Mouse (Mus musculus): Measurements from ENCODE around the gene Zfp326. TPM values are rescaled to one million over a fixed set of nuclear protein-coding genes. Genes with fewer than 3 reads are reported as not detected.

Gene Zfp326
- total and polyA plus RNA-seq, 2 experiments from 2014 or later = 30.5 to 40.8 TPM

DNA sequence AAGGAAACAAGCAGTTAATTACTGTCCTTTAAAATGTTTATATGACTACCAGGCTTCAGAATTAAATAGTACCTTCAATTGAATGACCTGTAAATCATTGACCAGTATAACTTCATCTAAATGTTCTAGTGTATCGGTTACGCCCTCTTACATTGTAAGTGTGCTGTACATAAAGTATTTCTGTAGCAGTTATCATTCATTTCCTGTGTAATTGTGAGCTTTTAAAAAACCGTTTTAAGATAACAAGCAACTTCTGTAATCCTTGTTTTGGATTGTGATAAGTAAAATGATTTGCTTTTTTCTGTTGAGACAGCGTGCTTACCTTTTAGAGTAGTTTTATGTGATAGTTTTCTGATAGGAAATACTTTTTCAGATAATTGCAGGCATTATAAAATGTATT lies 11.0 kb downstream of the Zfp326 start:
- DNase-seq (ENCODE audit: low spot score) (no peak), ATAC-seq (ENCODE audit: low FRiP score) (no peak)
- Histone ChIP-seq H3K27ac (ENCODE audit: low read depth, low read length) (no peak overlapping the region), H3K36me3 (ENCODE audit: insufficient read depth, low read length) (peaks cover 3% of the 10 kb centered on the region; the same call in 1 of the 2 replicates), H3K9ac (replicated peaks; ENCODE audit: low read length, poor library complexity, severe bottlenecking) (no peak overlapping the region), H3K4me1 (ENCODE audit: insufficient read depth, low read length) (no peaks in the 10 kb centered on the region), H3K4me3 (ENCODE audit: low read depth, low read length) (no peak overlapping the region), H3K27me3 (ENCODE audit: insufficient read depth, low read length) (no peaks in the 10 kb centered on the region), H3K9me3 (ENCODE audit: low read length) (no peaks in the 10 kb centered on the region), H3K4me2 (ENCODE audit: low read depth, low read length, poor library complexity, severe bottlenecking) (no peak overlapping the region)
- WGBS = 97% methylated on average over 4 of the region's 4 CpGs
- no peak for TF ChIP-seq CTCF (IDR thresholded peaks at IDR 0.05)

DNA sequence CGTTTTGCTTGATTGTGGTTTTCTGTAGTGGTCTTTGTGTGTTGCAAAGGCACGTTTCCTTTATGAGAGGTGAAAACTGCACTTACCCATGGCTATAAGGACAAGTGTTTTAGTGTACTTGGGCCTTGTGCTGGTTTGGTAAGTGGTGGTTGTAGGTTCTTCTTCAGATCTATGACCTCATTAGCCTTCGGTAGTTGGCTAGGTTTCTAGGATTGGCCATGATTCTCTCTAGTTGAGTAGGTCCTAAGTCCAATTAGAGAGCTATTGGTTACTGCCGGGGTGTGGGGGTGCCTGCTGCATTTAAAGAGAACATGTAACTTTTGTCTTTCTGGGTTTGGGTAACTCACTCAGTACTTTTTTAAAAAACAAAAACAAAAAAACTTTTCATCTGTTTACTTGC lies 21.8 kb downstream of the Zfp326 start:
- WGBS = 96% methylated on average over 4 of the region's 4 CpGs

DNA sequence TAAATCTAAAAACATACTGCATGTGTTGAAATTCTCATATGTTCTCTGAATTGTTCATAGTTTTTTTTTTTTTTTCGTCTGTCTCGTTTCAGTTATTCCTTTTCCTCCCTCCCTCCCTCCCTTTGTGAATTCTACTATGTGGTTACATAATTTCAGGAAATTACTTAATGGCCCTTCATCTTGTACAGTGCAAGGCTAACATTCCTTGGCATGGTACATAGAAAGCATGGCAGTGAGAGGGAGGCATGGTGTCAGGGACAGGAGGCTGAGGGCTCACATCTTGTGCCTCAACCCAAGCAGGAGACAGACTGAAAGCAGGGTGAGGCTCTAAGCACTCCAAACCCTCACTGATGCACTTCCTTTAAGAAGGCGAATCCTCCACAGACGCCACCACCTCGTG lies 32.8 kb downstream of the Zfp326 start:
- no peaks in the 10 kb centered on the region for H3K27me3 ChIP-seq (ENCODE audit: insufficient read depth, low read length)
- H3K4me1 ChIP-seq (ENCODE audit: insufficient read depth, low read length) = no peaks in the 10 kb centered on the region
- no peak overlapping the region for H3K27ac ChIP-seq (ENCODE audit: low read depth, low read length)
- H3K4me3 ChIP-seq (ENCODE audit: low read depth, low read length) = no peak overlapping the region
- H3K9me3 ChIP-seq (ENCODE audit: low read length) = no peaks in the 10 kb centered on the region
- WGBS = 86% methylated on average over 5 of the region's 5 CpGs
- peaks cover 20% of the 10 kb centered on the region; the same call in 1 of the 2 replicates for H3K36me3 ChIP-seq (ENCODE audit: insufficient read depth, low read length)
- no peak overlapping the region for H3K9ac ChIP-seq (replicated peaks; ENCODE audit: low read length, poor library complexity, severe bottlenecking)
- no peak for TF ChIP-seq CTCF (IDR thresholded peaks at IDR 0.05)
- DNase-seq (ENCODE audit: low spot score) (no peak), ATAC-seq (ENCODE audit: low FRiP score) (no peak)
- H3K4me2 ChIP-seq (ENCODE audit: low read depth, low read length, poor library complexity, severe bottlenecking) = no peak overlapping the region

More for the DNA sequence above, 21.8 kb downstream of the Zfp326 start:
- peaks cover 8% of the 10 kb centered on the region for H3K36me3 ChIP-seq (ENCODE audit: insufficient read depth, low read length)
- no peak for ATAC-seq (ENCODE audit: low FRiP score)
- no peak overlapping the region for H3K27ac ChIP-seq (ENCODE audit: low read depth, low read length)
- H3K27me3 ChIP-seq (ENCODE audit: insufficient read depth, low read length) = no peaks in the 10 kb centered on the region
- H3K9me3 ChIP-seq (ENCODE audit: low read length) = no peaks in the 10 kb centered on the region
- DNase-seq (ENCODE audit: low spot score) = no peak
- no peaks in the 10 kb centered on the region for H3K4me1 ChIP-seq (ENCODE audit: insufficient read depth, low read length)
- no peak for TF ChIP-seq CTCF (IDR thresholded peaks at IDR 0.05)
- H3K9ac ChIP-seq (replicated peaks; ENCODE audit: low read length, poor library complexity, severe bottlenecking) = no peak overlapping the region
- H3K4me3 ChIP-seq (ENCODE audit: low read depth, low read length) = no peak overlapping the region
- H3K4me2 ChIP-seq (ENCODE audit: low read depth, low read length, poor library complexity, severe bottlenecking) = no peak overlapping the region

- no peaks in the 10 kb centered on the region for H3K4me1 ChIP-seq (ENCODE audit: insufficient read depth, low read length)
- no peak overlapping the region for H3K9ac ChIP-seq (replicated peaks; ENCODE audit: low read length, poor library complexity, severe bottlenecking)
- no peak for DNase-seq (ENCODE audit: low spot score)
- no peak for TF ChIP-seq CTCF (IDR thresholded peaks at IDR 0.05)
- WGBS = 93% methylated on average over 3 of the region's 3 CpGs
- ATAC-seq (ENCODE audit: low FRiP score) = no peak
- no peak overlapping the region for H3K4me3 ChIP-seq (ENCODE audit: low read depth, low read length)
- H3K27ac ChIP-seq (ENCODE audit: low read depth, low read length) = no peak overlapping the region
- no peak overlapping the region for H3K4me2 ChIP-seq (ENCODE audit: low read depth, low read length, poor library complexity, severe bottlenecking)
- H3K9me3 ChIP-seq (ENCODE audit: low read length) = no peaks in the 10 kb centered on the region
- H3K36me3 ChIP-seq (ENCODE audit: insufficient read depth, low read length) = peaks cover 20% of the 10 kb centered on the region; the same call in 1 of the 2 replicates
- no peaks in the 10 kb centered on the region for H3K27me3 ChIP-seq (ENCODE audit: insufficient read depth, low read length)
Measured at GRCm38 (mm10) chr5:105909671-105910070, 33.3 kb downstream of the Zfp326 start.

DNA sequence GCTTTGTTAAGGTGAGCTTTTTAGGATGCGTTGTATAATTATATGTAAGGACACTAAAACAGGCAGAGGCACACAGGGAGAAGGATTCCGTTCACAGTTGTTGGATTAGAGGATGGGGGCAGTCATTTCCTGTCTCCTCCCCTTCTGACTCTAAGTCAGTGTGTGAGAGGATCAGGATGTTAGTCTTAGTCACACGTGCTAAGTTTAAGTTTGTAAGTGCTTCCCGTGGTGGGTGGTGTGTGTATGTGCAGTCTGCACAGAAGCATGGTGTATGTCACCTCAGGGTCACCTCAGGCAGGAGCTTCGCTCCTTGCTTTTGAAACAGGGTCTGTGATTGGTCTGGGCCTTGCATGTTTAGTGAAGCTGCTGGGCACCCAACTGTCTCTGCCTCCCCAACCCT lies 35.1 kb downstream of the Zfp326 start:
- Histone ChIP-seq H3K9me3 (ENCODE audit: low read length) (no peaks in the 10 kb centered on the region), H3K4me1 (ENCODE audit: insufficient read depth, low read length) (no peaks in the 10 kb centered on the region), H3K9ac (replicated peaks; ENCODE audit: low read length, poor library complexity, severe bottlenecking) (no peak overlapping the region), H3K27ac (ENCODE audit: low read depth, low read length) (no peak overlapping the region), H3K4me2 (ENCODE audit: low read depth, low read length, poor library complexity, severe bottlenecking) (no peak overlapping the region), H3K36me3 (ENCODE audit: insufficient read depth, low read length) (peaks cover 20% of the 10 kb centered on the region; the same call in 1 of the 2 replicates), H3K27me3 (ENCODE audit: insufficient read depth, low read length) (no peaks in the 10 kb centered on the region), H3K4me3 (ENCODE audit: low read depth, low read length) (no peak overlapping the region)
- ATAC-seq (ENCODE audit: low FRiP score) = no peak
- no peak for TF ChIP-seq CTCF (IDR thresholded peaks at IDR 0.05)
- no peak for DNase-seq (ENCODE audit: low spot score)
- WGBS = 86% methylated on average over 5 of the region's 5 CpGs

GRCm38 (mm10) chr5:105917398-105917797 lies 41.0 kb downstream of the Zfp326 start:
- no peaks in the 10 kb centered on the region for H3K27me3 ChIP-seq (ENCODE audit: insufficient read depth, low read length)
- H3K4me1 ChIP-seq (ENCODE audit: insufficient read depth, low read length) = no peaks in the 10 kb centered on the region
- no peak for TF ChIP-seq CTCF (IDR thresholded peaks at IDR 0.05)
- no peak overlapping the region for H3K4me3 ChIP-seq (ENCODE audit: low read depth, low read length)
- H3K4me2 ChIP-seq (ENCODE audit: low read depth, low read length, poor library complexity, severe bottlenecking) = no peak overlapping the region
- WGBS = 94% methylated on average over 3 of the region's 3 CpGs
- peaks cover 2% of the 10 kb centered on the region; the same call in 1 of the 2 replicates for H3K36me3 ChIP-seq (ENCODE audit: insufficient read depth, low read length)
- H3K27ac ChIP-seq (ENCODE audit: low read depth, low read length) = no peak overlapping the region
- DNase-seq (ENCODE audit: low spot score) (no peak), ATAC-seq (ENCODE audit: low FRiP score) (no peak)
- no peaks in the 10 kb centered on the region for H3K9me3 ChIP-seq (ENCODE audit: low read length)
- H3K9ac ChIP-seq (replicated peaks; ENCODE audit: low read length, poor library complexity, severe bottlenecking) = no peak overlapping the region

Measured in midbrain, postnatal 0 days (tissue).